Mouse (Mus musculus) midbrain, embryonic 16.5 days (tissue): ENCODE measurements around the gene Kdm2a. TPM values are rescaled to one million over a fixed set of nuclear protein-coding genes. Genes with fewer than 3 reads are reported as not detected.
A peak's percentile ranks its signal among the peaks of the same experiment; 100 is the strongest.

Experiments used
- ATAC-seq: fragments of 200-750 bp; cut with Nextera tagmentation; 2 replicates; pipeline ENCODE4 v1.8.0; 2017; ENCODE audit warnings: moderate TSS enrichment
- H3K27ac ChIP-seq: fragments of 300-500 bp; sonication (generic); 2 replicates; pipeline ENCODE4 v1.5.1; 2014; ENCODE audit warnings: mild to moderate bottlenecking, low read length, mixed read lengths
- H3K27me3 ChIP-seq: fragments of 300-500 bp; sonication (generic); 2 replicates; pipeline ENCODE4 v1.6.1; 2014; ENCODE audit warnings: low read depth, low read length, mixed read lengths; ENCODE audit not compliant: control insufficient read depth, insufficient read depth
- H3K36me3 ChIP-seq: fragments of 300-500 bp; sonication (generic); 2 replicates; pipeline ENCODE4 v1.6.1; 2014; ENCODE audit warnings: mild to moderate bottlenecking, low read length, moderate library complexity, mixed read lengths; ENCODE audit not compliant: control insufficient read depth, insufficient read depth
- H3K4me1 ChIP-seq: fragments of 300-500 bp; sonication (generic); 2 replicates; pipeline ENCODE4 v1.6.1; 2014; ENCODE audit warnings: mild to moderate bottlenecking, low read length, mixed read lengths; ENCODE audit not compliant: control insufficient read depth, insufficient read depth
- H3K4me2 ChIP-seq: fragments of 300-500 bp; sonication (generic); 2 replicates; pipeline ENCODE4 v1.6.1; 2014; ENCODE audit warnings: mild to moderate bottlenecking, low read length, mixed read lengths
- H3K4me3 ChIP-seq: fragments of 300-500 bp; sonication (generic); 2 replicates; pipeline ENCODE4 v1.5.1; 2014; ENCODE audit warnings: low read depth, mild to moderate bottlenecking, low read length, moderate library complexity, mixed read lengths
- H3K9ac ChIP-seq: fragments of 300-500 bp; sonication (generic); 2 replicates; pipeline ENCODE4 v1.6.1; 2014; ENCODE audit warnings: low read depth, low read length, mixed read lengths
- H3K9me3 ChIP-seq: fragments of 300-500 bp; sonication (generic); replicated peaks from 2 replicates; pipeline ENCODE4 v1.6.1; 2014; ENCODE audit warnings: mild to moderate bottlenecking, low read length, mixed read lengths; ENCODE audit not compliant: control insufficient read depth, poor library complexity, severe bottlenecking
- WGBS: fragments of 180-500 bp; shearing (Covaris S2); extraction: QIAGEN DNeasy Blood & Tissue Kit; methylation state at CpG from one replicate; pipeline ENCODE4 v1.1.7; 2014; 5-methylcytosine and 5-hydroxymethylcytosine counted together
- polyA plus RNA-seq: library from polyadenylated mRNA; unstranded; fragments of >200 nt; fragmentation: Nextera tagmentation; extraction: Ambion mirVana; gene quantifications from 2 replicates; pipeline ENCODE4 v1.2.1, GENCODE M21; 2015

The Kdm2a gene
- polyA plus RNA-seq, 1 experiment from 2014 or later = 32.1 TPM

- no peak for ATAC-seq
- H3K27ac ChIP-seq = no peak overlapping the region
Measured at GRCm38 (mm10) chr19:4294381-4295097, 103.5 kb downstream of the Kdm2a start.

GRCm38 (mm10) chr19:4291161-4291560, 106.9 kb downstream of the Kdm2a start:
- no peak overlapping the region for H3K4me3 ChIP-seq
- H3K9ac ChIP-seq = no peak overlapping the region
- peaks cover 60% of the 10 kb centered on the region for H3K36me3 ChIP-seq
- no peaks in the 10 kb centered on the region for H3K9me3 ChIP-seq
- no peak for ATAC-seq
- H3K4me1 ChIP-seq = no peaks in the 10 kb centered on the region
- no peak overlapping the region for H3K27ac ChIP-seq
- WGBS = 86% methylated on average over 11 of the region's 11 CpGs
- H3K4me2 ChIP-seq = no peak overlapping the region
- no peaks in the 10 kb centered on the region for H3K27me3 ChIP-seq

More at GRCm38 (mm10) chr19:4294381-4295097, 103.5 kb downstream of the Kdm2a start:
- H3K27me3 ChIP-seq = no peaks in the 10 kb centered on the region
- H3K4me3 ChIP-seq = no peak overlapping the region
- no peaks in the 10 kb centered on the region for H3K9me3 ChIP-seq
- H3K4me1 ChIP-seq = no peaks in the 10 kb centered on the region
- 76% methylated on average over 14 of the region's 14 CpGs for WGBS
- H3K9ac ChIP-seq = no peak overlapping the region
- no peak overlapping the region for H3K4me2 ChIP-seq
- H3K36me3 ChIP-seq = peaks cover 31% of the 10 kb centered on the region

GRCm38 (mm10) chr19:4290749-4291148, 107.3 kb downstream of the Kdm2a start:
- 78% methylated on average over 14 of the region's 15 CpGs for WGBS
- Histone ChIP-seq H3K9me3 (no peaks in the 10 kb centered on the region), H3K27ac (no peak overlapping the region), H3K36me3 (peaks cover 64% of the 10 kb centered on the region), H3K4me3 (no peak overlapping the region), H3K4me2 (no peak overlapping the region), H3K27me3 (no peaks in the 10 kb centered on the region), H3K4me1 (no peaks in the 10 kb centered on the region), H3K9ac (no peak overlapping the region)
- ATAC-seq = no peak

GRCm38 (mm10) chr19:4283653-4284052, 114.4 kb downstream of the Kdm2a start:
- Histone ChIP-seq H3K4me2 (peak overlapping the region; percentile 64), H3K4me1 (peaks cover 11% of the 10 kb centered on the region), H3K27me3 (no peaks in the 10 kb centered on the region), H3K27ac (peak overlapping the region; percentile 82; the same call in 1 of the 2 replicates), H3K9ac (0 out of 2 replicates have a peak overlapping the region, but pooled peaks have one; percentile 15), H3K36me3 (peaks cover 34% of the 10 kb centered on the region), H3K9me3 (no peaks in the 10 kb centered on the region), H3K4me3 (peak overlapping the region; percentile 66)
- WGBS = 39% methylated on average over 7 of the region's 7 CpGs
- ATAC-seq = no peak

GRCm38 (mm10) chr19:4282898-4283553, 115.1 kb downstream of the Kdm2a start, which contains the start of gene Ankrd13d:
Ankrd13d (minus strand) TSS chr19:4283137.
- H3K27me3 ChIP-seq = no peaks in the 10 kb centered on the region
- ATAC-seq = peak; percentile 94
- peak within 1 kb of the TSS; percentile 86 for H3K9ac ChIP-seq
- H3K9me3 ChIP-seq = no peaks in the 10 kb centered on the region
- under 1% methylated on average over 47 of the region's 50 CpGs for WGBS
- peak within 1 kb of the TSS; percentile 82 for H3K27ac ChIP-seq
- peak within 1 kb of the TSS; percentile 66 for H3K4me3 ChIP-seq
- peaks cover 29% of the 10 kb centered on the region for H3K36me3 ChIP-seq
- peak within 1 kb of the TSS; percentile 64 for H3K4me2 ChIP-seq
- peaks cover 11% of the 10 kb centered on the region for H3K4me1 ChIP-seq

GRCm38 (mm10) chr19:4280425-4280824, 117.7 kb downstream of the Kdm2a start:
- Histone ChIP-seq H3K4me3 (no peak overlapping the region), H3K9ac (no peak overlapping the region), H3K27ac (no peak overlapping the region), H3K36me3 (peaks cover 9% of the 10 kb centered on the region; the same call in 1 of the 2 replicates), H3K27me3 (no peaks in the 10 kb centered on the region), H3K4me2 (no peak overlapping the region), H3K4me1 (peaks cover 11% of the 10 kb centered on the region), H3K9me3 (0 out of 2 replicates have a peak, but pooled peaks cover 4% of the 10 kb centered on the region)
- ATAC-seq = no peak
- 97% methylated on average over 9 of the region's 9 CpGs for WGBS

- H3K36me3 ChIP-seq = peaks cover 9% of the 10 kb centered on the region; the same call in 1 of the 2 replicates
- no peaks in the 10 kb centered on the region for H3K27me3 ChIP-seq
- no peak overlapping the region for H3K27ac ChIP-seq
- H3K4me3 ChIP-seq = no peak overlapping the region
- H3K4me1 ChIP-seq = peaks cover 11% of the 10 kb centered on the region
- 97% methylated on average over 1 of the region's 1 CpGs for WGBS
- no peak for ATAC-seq
- H3K9ac ChIP-seq = no peak overlapping the region
- no peak overlapping the region for H3K4me2 ChIP-seq
- 0 out of 2 replicates have a peak, but pooled peaks cover 4% of the 10 kb centered on the region for H3K9me3 ChIP-seq
Measured at GRCm38 (mm10) chr19:4279487-4279886, 118.6 kb downstream of the Kdm2a start.

- peaks cover 6% of the 10 kb centered on the region for H3K4me1 ChIP-seq
- H3K4me2 ChIP-seq = no peak overlapping the region
- 0 out of 2 replicates have a peak, but pooled peaks cover 1% of the 10 kb centered on the region for H3K9me3 ChIP-seq
- H3K36me3 ChIP-seq = peaks cover 12% of the 10 kb centered on the region
- no peak overlapping the region for H3K27ac ChIP-seq
- ATAC-seq = no peak
- H3K4me3 ChIP-seq = no peak overlapping the region
- 94% methylated on average over 11 of the region's 11 CpGs for WGBS
- H3K27me3 ChIP-seq = peaks cover 12% of the 10 kb centered on the region
- no peak overlapping the region for H3K9ac ChIP-seq
Measured at GRCm38 (mm10) chr19:4270972-4271371, 127.1 kb downstream of the Kdm2a start.

- ATAC-seq = no peak
- peaks cover 6% of the 10 kb centered on the region for H3K4me1 ChIP-seq
- H3K27me3 ChIP-seq = peaks cover 12% of the 10 kb centered on the region
- H3K36me3 ChIP-seq = peaks cover 12% of the 10 kb centered on the region
- 80% methylated on average over 6 of the region's 6 CpGs for WGBS
- H3K9ac ChIP-seq = no peak overlapping the region
- no peak overlapping the region for H3K4me2 ChIP-seq
- H3K27ac ChIP-seq = no peak overlapping the region
- H3K4me3 ChIP-seq = no peak overlapping the region
- no peaks in the 10 kb centered on the region for H3K9me3 ChIP-seq
Measured at GRCm38 (mm10) chr19:4270187-4270586, 127.9 kb downstream of the Kdm2a start.
